25 mouse cellular contexts compared by ENCODE assay signal in the genomic region with DNA sequence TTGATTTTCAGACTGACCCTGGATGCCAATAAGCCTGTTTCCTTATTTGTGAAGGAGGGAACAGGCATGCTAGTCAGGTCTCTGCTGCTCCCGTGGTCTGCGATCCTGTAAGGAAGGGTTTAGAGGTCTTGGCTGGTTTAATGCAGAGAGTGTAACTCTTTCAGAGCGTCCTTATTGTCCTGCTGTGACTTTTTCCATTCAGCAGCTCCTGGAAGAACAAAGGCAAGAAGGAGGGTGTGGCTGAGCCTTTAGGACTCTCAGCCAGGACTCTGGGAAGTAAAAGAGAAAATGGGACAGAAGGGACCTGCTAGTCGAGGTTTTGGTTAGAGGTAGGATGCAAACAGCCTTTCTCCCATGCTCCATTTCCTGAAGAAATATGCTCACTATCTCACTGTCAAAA. TPM values are rescaled to one million over a fixed set of nuclear protein-coding genes. Genes with fewer than 3 reads are reported as not detected.
"Had no signal": no experiment of that assay in that cellular context is flagged by ENCODE, and none has a peak within 500 bp of the region (broad histone marks: within the 10 kb centered on the region; RNA-seq: fewer than 3 reads in every experiment).

No protein-coding gene starts in this region.

- DNase-seq: gastrocnemius, postnatal 14 days; gastrocnemius, postnatal 36 days; heart, adult 11 months; heart, adult 2 months; heart, postnatal 14 days; heart, postnatal 36 days; kidney, adult 11 months; kidney, adult 2 months; kidney, adult 9 months; kidney, postnatal 10 days; kidney, postnatal 25 days; kidney, postnatal 4 days; liver; liver, embryonic 13.5 days had no signal

- H3K36me3 ChIP-seq: heart, embryonic 13.5 days; heart, embryonic 15.5 days; hindbrain, embryonic 13.5 days; hindbrain, embryonic 15.5 days; limb, embryonic 10.5 days; limb, embryonic 12.5 days; liver, embryonic 13.5 days; liver, embryonic 15.5 days had no signal

- H3K9ac ChIP-seq: heart, embryonic 13.5 days; heart, embryonic 15.5 days; hindbrain, embryonic 13.5 days; hindbrain, embryonic 15.5 days; limb, embryonic 12.5 days; liver, embryonic 13.5 days; liver, embryonic 15.5 days had no signal

- H3K9me3 ChIP-seq: heart, embryonic 15.5 days; limb, embryonic 10.5 days had no signal

- H3K27ac ChIP-seq: heart, adult 2 months; heart, embryonic 13.5 days; heart, embryonic 15.5 days; hindbrain, embryonic 13.5 days; hindbrain, embryonic 15.5 days; hindbrain, postnatal 0 days; layer of hippocampus, adult 2 months; left cerebral cortex, adult 2 months; limb, embryonic 10.5 days; limb, embryonic 12.5 days; liver, embryonic 13.5 days; liver, embryonic 15.5 days had no signal

- H3K4me3 ChIP-seq: heart, adult 2 months; heart, embryonic 13.5 days; heart, embryonic 15.5 days; hindbrain, embryonic 13.5 days; hindbrain, embryonic 15.5 days; layer of hippocampus, adult 2 months; left cerebral cortex, adult 2 months; limb, embryonic 10.5 days; limb, embryonic 12.5 days; liver, embryonic 13.5 days; liver, embryonic 15.5 days had no signal

- H3K4me1 ChIP-seq: heart, embryonic 13.5 days; heart, embryonic 15.5 days; hindbrain, embryonic 13.5 days; hindbrain, embryonic 15.5 days; limb, embryonic 10.5 days; limb, embryonic 12.5 days; liver, embryonic 13.5 days; liver, embryonic 15.5 days had no signal

- H3K27me3 ChIP-seq: heart, embryonic 13.5 days; heart, embryonic 15.5 days; hindbrain, embryonic 15.5 days; limb, embryonic 12.5 days; liver, embryonic 13.5 days; liver, embryonic 15.5 days had no signal

RNA-seq across cellular contexts. Expression of a gene that starts 12.1 kb away (rescaled TPM):
- total RNA-seq: gastrocnemius, adult 18-20 months had no signal
